Mouse (Mus musculus) layer of hippocampus, adult 2 months (tissue): ENCODE results near the gene Scaf8. TPM values are rescaled to one million over a fixed set of nuclear protein-coding genes. Genes with fewer than 3 reads are reported as not detected.
"Not testable (repeated sequence)": the region's sequence is repeated elsewhere in the genome, so short reads cannot be mapped to it uniquely, and the experiment has no call there.

Experiments used
- DNase-seq, 2 experiments: peaks; one replicate each; pipeline ENCODE4 v3.0.0; 2022; ENCODE audit warnings: low spot score in 2 of 2
- H3K27ac ChIP-seq: fragments of 200-600 bp; 2 replicates; pipeline ENCODE4 v1.8.1; 2022
- H3K4me3 ChIP-seq: fragments of 200-600 bp; 2 replicates; pipeline ENCODE4 v1.8.1; 2022; ENCODE audit warnings: mild to moderate bottlenecking
- CTCF ChIP-seq: fragments of 200-600 bp; conservative IDR thresholded peaks from 2 replicates; pipeline ENCODE4 v1.8.1; 2022; ENCODE audit warnings: antibody characterized with exemption, mild to moderate bottlenecking, moderate library complexity
- total RNA-seq, 2 experiments: library from RNA; stranded (reverse); gene quantifications; 2 replicates each; pipeline ENCODE4 v1.2.3; 2021

Gene Scaf8
- total RNA-seq, 2 experiments from 2014 or later: 61.1 to 62.4 TPM

DNA sequence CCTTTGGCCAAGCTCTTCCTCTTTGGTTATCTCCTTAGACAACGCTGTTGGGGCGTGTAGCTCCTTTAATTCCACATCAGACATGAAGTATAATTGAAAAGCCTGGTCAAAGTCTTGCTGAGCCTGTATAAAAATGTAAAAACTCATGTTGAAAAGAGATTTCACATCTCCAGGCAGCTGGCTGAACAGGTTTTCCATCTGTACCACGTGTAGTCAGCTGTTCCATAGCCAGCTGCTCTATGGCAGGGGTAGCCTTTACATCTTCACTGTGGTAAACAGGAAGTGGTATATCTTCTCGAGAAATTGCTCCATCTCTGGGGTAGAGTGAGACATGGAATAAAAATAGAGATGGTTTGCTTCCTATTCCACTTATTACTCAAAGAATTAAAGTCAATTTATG is 22.1 kb upstream of the Scaf8 start:
- DNase-seq: no peak
- H3K27ac ChIP-seq: no peak overlapping the region
- TF ChIP-seq CTCF: no peak

DNA sequence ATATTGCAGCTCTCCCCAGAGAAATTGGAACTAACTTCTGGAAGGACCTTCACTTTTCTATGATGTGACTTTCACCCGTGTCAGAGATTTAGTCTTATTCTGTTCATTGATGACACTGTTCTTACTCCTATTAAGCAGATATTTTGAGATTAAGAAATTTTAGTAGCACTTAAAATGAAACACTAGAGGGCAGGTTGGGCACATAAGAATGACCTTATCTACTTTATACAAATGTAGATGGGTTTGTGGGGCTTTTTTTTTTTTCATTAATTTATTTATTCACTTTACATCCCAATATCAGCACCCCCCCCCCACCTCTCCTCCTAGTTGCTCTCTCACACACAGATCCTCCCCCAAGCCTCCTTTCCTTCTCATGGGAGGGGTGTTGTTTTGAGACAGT is 15.5 kb upstream of the Scaf8 start:
- H3K4me3 ChIP-seq, H3K27ac ChIP-seq, DNase-seq: not testable (repeated sequence)
- TF ChIP-seq CTCF: peak; percentile 56

More for the DNA sequence above, 22.1 kb upstream of the Scaf8 start:
- H3K4me3 ChIP-seq: no peak overlapping the region

DNA sequence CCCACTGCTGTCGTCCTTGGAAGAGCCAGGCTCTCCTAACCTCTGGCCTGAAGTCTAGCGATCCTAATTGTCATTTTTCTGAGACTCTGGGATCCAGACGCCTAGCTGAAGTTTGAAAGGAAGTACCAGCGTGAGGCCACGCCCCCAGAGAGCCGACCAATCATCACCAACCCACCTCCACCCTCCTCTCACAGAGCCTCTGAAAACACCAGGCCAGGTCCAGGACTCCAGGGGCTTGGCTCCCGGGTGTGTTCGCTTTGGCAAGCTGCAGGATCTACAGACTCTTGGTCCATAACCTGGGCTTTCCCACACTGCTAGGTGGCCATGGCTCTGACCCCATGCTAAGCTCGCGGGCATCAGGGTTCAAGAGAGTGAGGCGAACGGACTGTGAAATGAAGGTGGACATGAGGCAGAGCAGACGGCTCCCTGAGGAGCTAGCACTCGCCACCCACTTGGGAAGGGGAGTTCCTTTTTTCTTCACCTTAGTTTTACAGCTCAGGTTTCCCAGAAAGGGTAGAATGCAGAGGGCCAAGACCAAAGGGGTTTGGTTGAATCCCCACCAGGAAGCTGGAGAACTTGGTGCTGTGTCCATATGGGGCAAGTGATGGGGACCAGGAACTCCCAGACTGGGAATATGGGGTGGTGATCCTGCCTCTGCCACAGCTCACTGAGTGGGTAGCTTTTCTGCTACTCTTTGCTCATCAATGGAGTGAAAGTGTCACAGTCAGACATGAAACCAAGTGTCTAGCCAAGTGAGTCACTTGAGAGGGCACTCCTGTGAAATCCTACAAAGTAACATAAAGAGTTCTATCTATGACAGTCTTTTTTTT is 12.2 kb upstream of the Scaf8 start:
- TF ChIP-seq CTCF: no peak
- DNase-seq: no peak
- peak overlapping the region; percentile 33 for H3K4me3 ChIP-seq

DNA sequence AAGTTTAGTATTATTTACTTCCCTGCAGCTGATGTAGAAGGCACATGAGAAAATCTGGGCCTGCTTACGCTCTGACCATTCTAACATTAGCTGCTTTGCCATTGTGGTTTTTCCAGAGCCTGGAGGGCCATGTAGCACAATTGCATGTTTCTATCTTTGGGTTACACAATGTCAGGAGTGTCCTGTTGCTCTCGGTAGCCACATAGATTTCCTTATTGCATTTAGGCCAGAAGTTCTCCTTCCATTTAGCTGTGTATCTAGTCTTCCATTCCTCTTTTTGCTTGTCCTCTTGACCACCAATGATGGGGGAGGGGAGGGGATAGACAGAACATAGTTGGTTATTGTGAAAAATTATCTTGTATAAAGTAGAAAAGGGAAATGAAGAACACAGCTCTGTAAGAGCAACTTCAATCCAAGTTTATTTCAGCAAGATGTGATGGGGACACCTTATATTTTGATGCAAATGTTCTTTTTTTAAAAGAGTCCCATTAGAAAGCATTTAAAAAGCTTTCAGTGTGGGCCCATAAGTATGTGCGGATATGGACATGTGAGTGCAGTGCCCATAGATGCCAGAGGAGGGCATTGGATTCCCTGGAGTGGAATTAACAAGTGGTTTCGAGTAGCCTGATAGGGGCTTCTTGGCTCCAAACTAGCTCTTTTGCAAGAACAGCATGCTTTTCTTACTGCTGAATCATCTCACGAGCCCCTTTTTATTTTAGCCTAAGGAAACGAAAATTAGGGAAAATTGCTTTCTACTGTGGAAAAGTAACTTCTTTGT is 10.4 kb upstream of the Scaf8 start:
- peak; percentile 56 for TF ChIP-seq CTCF
- no peak overlapping the region for H3K27ac ChIP-seq
- DNase-seq: no peak
- H3K4me3 ChIP-seq: no peak overlapping the region

More for the DNA sequence above, 12.2 kb upstream of the Scaf8 start:
- no peak overlapping the region for H3K27ac ChIP-seq

DNA sequence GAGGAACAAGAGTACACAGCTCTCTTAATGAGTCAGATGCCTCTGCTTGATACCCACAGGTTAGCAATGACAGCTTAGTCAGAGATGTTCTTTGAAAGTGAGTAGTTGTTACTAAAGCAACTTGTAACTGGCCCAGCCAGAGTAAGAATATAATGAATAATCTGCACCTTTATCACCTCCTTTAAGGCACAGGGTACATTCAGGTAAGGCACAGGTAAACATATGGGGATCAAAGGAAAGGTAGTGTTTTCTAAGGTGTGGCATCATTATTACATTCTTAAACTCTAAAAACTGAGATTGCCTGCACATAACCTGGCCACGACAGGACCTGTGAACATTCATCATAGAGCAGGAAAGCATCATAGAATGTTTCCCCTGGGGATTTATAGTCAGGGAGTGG is 9.8 kb upstream of the Scaf8 start:
- TF ChIP-seq CTCF: no peak

DNA sequence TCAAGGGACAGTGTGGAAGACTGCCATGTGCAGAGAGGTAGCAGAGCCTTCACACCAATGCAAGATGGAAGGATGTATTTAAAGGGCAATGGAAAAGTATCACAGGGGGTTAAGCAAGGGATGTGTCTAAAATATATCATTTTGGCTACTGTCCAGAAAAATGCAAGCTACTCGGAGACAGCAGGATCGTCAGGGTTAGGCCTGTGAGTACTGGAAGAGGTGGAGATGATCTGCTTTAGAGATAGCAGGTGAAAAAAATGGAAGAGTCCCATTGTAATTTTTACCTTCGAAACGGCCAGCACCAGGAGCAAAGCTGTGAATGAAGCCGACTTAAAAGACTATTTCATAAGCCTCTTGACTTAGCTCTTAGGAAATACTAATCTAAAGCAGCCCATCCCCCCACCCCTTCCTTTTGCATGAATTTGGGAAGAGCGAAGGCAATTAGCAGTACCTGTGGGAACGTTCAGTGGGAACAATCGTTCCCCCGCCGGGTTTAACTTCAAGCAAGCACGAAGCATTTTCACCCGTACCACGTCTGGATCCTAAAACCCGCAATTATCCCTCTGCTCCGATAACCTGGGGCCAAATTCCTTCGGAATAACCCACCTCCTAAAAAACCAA is 925 bp upstream of the Scaf8 start:
- TF ChIP-seq CTCF: no peak
- no peak for DNase-seq
- H3K4me3 ChIP-seq: peak overlapping the region; percentile 77
- H3K27ac ChIP-seq: peak overlapping the region; percentile 98

More for the DNA sequence above, 9.8 kb upstream of the Scaf8 start:
- Histone ChIP-seq H3K27ac (no peak overlapping the region), H3K4me3 (no peak overlapping the region)
- DNase-seq: no peak

DNA sequence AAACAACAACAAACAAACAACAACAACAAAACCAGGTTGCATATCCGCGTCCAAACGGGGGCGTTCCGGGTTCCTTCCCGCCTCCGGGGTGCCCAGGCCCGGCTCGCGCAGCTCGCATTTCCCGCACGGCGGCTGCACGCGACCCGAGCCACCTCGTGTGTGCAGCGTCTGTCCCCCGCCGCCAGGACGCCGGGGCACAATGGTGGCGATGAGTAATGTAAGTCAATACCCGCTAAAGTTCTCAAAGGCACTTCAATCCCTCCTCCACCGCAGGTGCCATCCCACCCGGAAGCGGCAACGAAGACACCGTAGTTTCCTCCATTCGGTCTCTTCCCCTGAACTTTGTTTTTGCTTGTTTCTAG is 433 bp upstream of the Scaf8 start:
- Histone ChIP-seq H3K27ac (peak overlapping the region; percentile 98), H3K4me3 (peak overlapping the region; percentile 77)
- no peak for TF ChIP-seq CTCF
- no peak for DNase-seq

DNA sequence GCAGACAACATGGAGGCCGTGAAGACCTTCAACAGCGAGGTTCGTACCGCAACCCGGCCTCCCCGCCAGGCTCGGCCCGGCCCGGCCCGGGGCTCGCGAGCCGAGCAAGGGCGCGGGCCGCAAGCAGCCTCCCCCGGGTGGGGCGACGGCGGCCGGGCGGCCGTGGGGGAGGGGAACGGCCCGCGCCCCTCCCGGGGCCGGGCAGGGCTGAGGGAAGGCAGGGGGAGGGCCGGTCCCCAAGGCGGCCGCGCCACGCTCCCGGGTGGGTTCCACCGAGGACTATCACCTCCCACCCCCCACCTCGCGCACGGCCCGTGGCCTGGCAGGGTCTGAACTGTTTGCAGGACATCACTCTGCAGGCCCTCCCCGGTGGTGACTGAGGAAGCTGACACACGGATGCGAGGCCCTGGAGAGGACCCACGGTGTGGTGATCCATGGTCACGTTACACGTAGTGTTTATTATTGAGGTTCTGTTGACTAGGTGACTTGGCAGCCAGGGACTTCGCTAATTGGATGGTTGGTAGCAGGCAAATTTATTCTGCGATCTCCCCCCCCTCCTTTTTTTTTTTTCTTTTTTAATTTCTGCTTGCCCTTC is 705 bp downstream of the Scaf8 start:
- DNase-seq: peak; percentile 32 to 51
- Histone ChIP-seq H3K27ac (peak overlapping the region; percentile 98), H3K4me3 (peak overlapping the region; percentile 77)
- TF ChIP-seq CTCF: no peak

DNA sequence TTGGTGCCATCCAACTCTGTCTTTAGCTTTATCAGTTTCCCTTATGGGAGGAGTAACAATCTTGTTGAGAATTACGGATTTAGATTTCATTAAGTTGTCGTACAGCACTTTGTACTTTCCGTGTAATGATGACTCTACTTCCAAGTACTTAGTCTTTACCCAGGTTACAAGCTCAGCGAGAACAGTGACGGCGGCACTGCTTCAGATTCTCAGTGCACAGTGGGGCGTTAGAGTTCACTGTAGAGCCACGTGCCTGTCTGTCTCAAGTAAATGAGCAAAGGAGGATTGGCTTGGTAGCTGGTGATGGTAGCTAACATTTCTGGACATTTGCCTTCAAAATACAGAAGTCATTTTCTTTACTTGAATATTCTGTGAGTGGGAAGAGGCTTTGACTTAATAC is 6.2 kb downstream of the Scaf8 start:
- not testable (repeated sequence) for H3K4me3 ChIP-seq, H3K27ac ChIP-seq, DNase-seq

DNA sequence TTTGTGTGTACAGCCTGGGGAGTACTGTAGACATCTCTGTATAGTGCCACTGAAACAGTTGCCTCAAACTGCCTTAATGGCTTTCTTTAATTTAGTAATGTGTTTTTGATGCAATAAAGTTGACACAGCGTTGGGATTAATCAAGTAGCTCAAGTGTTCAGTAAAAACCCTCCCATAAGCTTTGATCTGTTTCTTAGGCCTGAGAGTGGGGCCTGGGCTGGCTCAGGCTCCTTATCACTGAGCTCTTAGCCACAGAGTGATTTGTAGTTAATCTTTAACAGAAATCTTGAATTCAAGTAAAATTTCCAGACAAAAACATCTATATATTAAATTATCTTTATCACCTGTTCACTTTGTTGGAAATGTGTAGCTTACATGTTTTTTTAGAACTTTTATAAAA is 8.8 kb downstream of the Scaf8 start:
- H3K27ac ChIP-seq, H3K4me3 ChIP-seq, DNase-seq: not testable (repeated sequence)

DNA sequence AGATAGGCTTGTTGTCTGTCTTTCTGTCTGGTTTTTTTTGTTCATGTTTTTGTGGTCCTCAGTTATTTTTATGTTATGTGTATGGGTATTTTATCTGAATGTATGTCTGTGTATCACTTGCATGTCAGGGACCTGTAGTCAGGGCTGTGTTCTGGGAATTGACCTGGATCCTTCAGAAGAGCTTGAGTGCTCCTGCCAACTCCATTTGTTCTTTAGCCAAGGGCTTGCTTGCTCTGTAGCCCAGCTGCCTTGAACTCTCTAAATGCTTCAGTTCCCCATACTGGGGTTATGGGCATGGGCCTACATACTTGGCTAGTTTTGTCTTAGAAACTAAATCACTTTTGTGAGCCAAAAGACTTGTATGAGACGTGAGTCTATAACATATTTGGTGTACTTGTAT is 13.9 kb downstream of the Scaf8 start:
- Histone ChIP-seq H3K27ac (no peak overlapping the region), H3K4me3 (no peak overlapping the region)
- no peak for DNase-seq
- TF ChIP-seq CTCF: no peak

DNA sequence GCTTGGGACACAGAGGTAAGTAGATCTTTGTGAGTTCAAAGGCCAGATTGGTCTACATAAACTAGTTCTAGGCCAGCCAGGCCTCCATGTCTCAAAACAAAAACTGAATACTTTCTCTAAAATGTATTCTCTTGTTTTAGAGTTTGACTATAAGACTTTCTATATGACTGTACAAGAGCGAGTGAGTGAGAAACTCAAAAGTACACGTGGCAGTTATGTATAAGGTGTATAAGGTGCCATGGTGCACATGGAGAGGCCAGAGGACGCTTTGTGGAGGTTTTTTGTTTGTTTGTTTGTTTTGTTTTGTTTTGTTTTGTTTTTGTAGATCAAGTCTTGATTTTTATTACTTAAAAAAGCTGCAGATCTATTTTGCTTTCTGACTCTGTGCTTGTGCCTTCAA is 15.0 kb downstream of the Scaf8 start:
- TF ChIP-seq CTCF: no peak
- no peak for DNase-seq
- H3K27ac ChIP-seq: no peak overlapping the region
- no peak overlapping the region for H3K4me3 ChIP-seq

DNA sequence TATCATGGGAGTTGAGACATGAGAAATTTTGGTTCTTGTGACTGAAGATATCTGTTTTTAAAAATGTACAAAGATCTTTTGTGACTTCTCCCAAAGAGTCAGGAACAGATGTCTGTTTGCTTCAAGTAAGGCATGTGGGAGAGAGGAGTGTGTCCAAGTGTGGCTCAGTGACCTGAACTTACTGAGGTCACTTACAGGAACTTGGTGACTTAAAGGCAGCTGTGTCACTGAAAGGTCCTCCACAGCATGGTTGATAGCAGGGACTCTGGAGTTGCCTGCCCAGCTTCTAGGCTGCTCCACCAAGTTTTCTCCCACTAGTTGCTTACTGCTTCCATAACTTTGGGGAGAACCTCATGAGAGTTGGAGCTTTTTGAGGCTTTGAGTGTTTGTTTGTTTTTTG is 20.6 kb downstream of the Scaf8 start:
- no peak for DNase-seq
- no peak for TF ChIP-seq CTCF
- Histone ChIP-seq H3K27ac (no peak overlapping the region), H3K4me3 (no peak overlapping the region)
